Mouse (Mus musculus): ENCODE results near the gene Gm28042.
A peak's percentile ranks its signal among the peaks of the same experiment; 100 is the strongest.

GRCm38 (mm10) chr2:120026984-120027949 lies at the start of gene Gm28042, which contains the start of gene Jmjd7:
- TF ChIP-seq CTCF (IDR thresholded peaks at IDR 0.05; ENCODE audit: borderline replicate concordance, insufficient read depth, low read length) (no peak), POLR2A (IDR thresholded peaks at IDR 0.05; ENCODE audit: low read depth, low read length) (peak; percentile 95)

All from embryonic fibroblast, embryonic 13.5 days (primary cell).